Mouse (Mus musculus) CD4-positive, CD25-positive, alpha-beta regulatory T cell, adult 2 months (primary cell): ENCODE data around the gene Insr.
A peak's percentile ranks its signal among the peaks of the same experiment; 100 is the strongest.

Experiments
- DNase-seq: peaks from one replicate; pipeline ENCODE4 v3.0.0-alpha.2; 2012; ENCODE audit warnings: low read depth, low spot score

The Insr gene

GRCm38 (mm10) chr8:3275189-3275588, 4.2 kb downstream of the Insr start:
- DNase-seq = no peak

GRCm38 (mm10) chr8:3273799-3274198, 5.6 kb downstream of the Insr start:
- no peak for DNase-seq

- no peak for DNase-seq
Measured at GRCm38 (mm10) chr8:3267449-3267761, 12.0 kb downstream of the Insr start.

GRCm38 (mm10) chr8:3266686-3267448, 12.6 kb downstream of the Insr start:
- DNase-seq = no peak

GRCm38 (mm10) chr8:3265182-3265581, 14.2 kb downstream of the Insr start:
- no peak for DNase-seq

- DNase-seq = no peak
Measured at GRCm38 (mm10) chr8:3262779-3263178, 16.6 kb downstream of the Insr start.

- DNase-seq = no peak
Measured at GRCm38 (mm10) chr8:3261101-3261500, 18.3 kb downstream of the Insr start.

GRCm38 (mm10) chr8:3260127-3260811, 19.1 kb downstream of the Insr start:
- DNase-seq = no peak

GRCm38 (mm10) chr8:3256147-3256940, 23.1 kb downstream of the Insr start:
- DNase-seq = no peak

- DNase-seq = no peak
Measured at GRCm38 (mm10) chr8:3255321-3255720, 24.1 kb downstream of the Insr start.

- DNase-seq = no peak
Measured at GRCm38 (mm10) chr8:3253179-3253578, 26.2 kb downstream of the Insr start.

- no peak for DNase-seq
Measured at GRCm38 (mm10) chr8:3252665-3253064, 26.8 kb downstream of the Insr start.

- no peak for DNase-seq
Measured at GRCm38 (mm10) chr8:3251101-3251500, 28.3 kb downstream of the Insr start.

GRCm38 (mm10) chr8:3249886-3250285, 29.5 kb downstream of the Insr start:
- no peak for DNase-seq

GRCm38 (mm10) chr8:3248704-3249103, 30.7 kb downstream of the Insr start:
- peak; percentile 57 for DNase-seq

GRCm38 (mm10) chr8:3247129-3247528, 32.3 kb downstream of the Insr start:
- DNase-seq = peak; percentile 14

GRCm38 (mm10) chr8:3243229-3243628, 36.2 kb downstream of the Insr start:
- DNase-seq = no peak

- no peak for DNase-seq
Measured at GRCm38 (mm10) chr8:3240725-3241124, 38.7 kb downstream of the Insr start.

GRCm38 (mm10) chr8:3239641-3240040, 39.8 kb downstream of the Insr start:
- DNase-seq = no peak

GRCm38 (mm10) chr8:3238792-3239191, 40.6 kb downstream of the Insr start:
- DNase-seq = no peak

- DNase-seq = no peak
Measured at GRCm38 (mm10) chr8:3237319-3237718, 42.1 kb downstream of the Insr start.

- DNase-seq = no peak
Measured at GRCm38 (mm10) chr8:3236277-3236676, 43.1 kb downstream of the Insr start.

- DNase-seq = no peak
Measured at GRCm38 (mm10) chr8:3234569-3234968, 44.8 kb downstream of the Insr start.
